Mouse (Mus musculus) stomach, embryonic 16.5 days (tissue): ENCODE data around the gene Shroom1. TPM values are rescaled to one million over a fixed set of nuclear protein-coding genes. Genes with fewer than 3 reads are reported as not detected.

Experiments
- ATAC-seq: fragments of 200-750 bp; cut with Nextera tagmentation; 2 replicates; pipeline ENCODE4 v1.8.0; 2017; ENCODE audit warnings: moderate number of reproducible peaks, moderate TSS enrichment; ENCODE audit not compliant: insufficient read depth, low FRiP score
- H3K27ac ChIP-seq: fragments of 300-500 bp; sonication (generic); 2 replicates; pipeline ENCODE4 v1.5.1; 2014; ENCODE audit warnings: low read length
- H3K27me3 ChIP-seq: fragments of 300-500 bp; sonication (generic); 2 replicates; pipeline ENCODE4 v1.6.1; 2014; ENCODE audit warnings: low read length, control low read depth, mixed read lengths; ENCODE audit not compliant: control insufficient read depth, insufficient read depth
- H3K36me3 ChIP-seq: fragments of 300-500 bp; sonication (generic); 2 replicates; pipeline ENCODE4 v1.6.1; 2014; ENCODE audit warnings: low read length; ENCODE audit not compliant: control insufficient read depth, insufficient read depth
- H3K4me1 ChIP-seq: fragments of 300-500 bp; sonication (generic); 2 replicates; pipeline ENCODE4 v1.6.1; 2014; ENCODE audit warnings: low read length, control low read depth, mixed read lengths; ENCODE audit not compliant: control insufficient read depth, insufficient read depth
- H3K4me2 ChIP-seq: fragments of 300-500 bp; sonication (generic); 2 replicates; pipeline ENCODE4 v1.6.1; 2014; ENCODE audit warnings: low read depth, low read length, mixed read lengths
- H3K4me3 ChIP-seq: fragments of 300-500 bp; sonication (generic); replicated peaks from 2 replicates; pipeline ENCODE4 v1.5.1; 2014; ENCODE audit warnings: mild to moderate bottlenecking, low read length
- H3K9ac ChIP-seq: fragments of 300-500 bp; sonication (generic); 2 replicates; pipeline ENCODE4 v1.6.1; 2014; ENCODE audit warnings: low read length
- H3K9me3 ChIP-seq: fragments of 300-500 bp; sonication (generic); replicated peaks from 2 replicates; pipeline ENCODE4 v1.6.1; 2016; ENCODE audit warnings: low read length, control low read depth; ENCODE audit not compliant: control insufficient read depth
- WGBS: fragments of 180-500 bp; shearing (Covaris S2); extraction: QIAGEN DNeasy Blood & Tissue Kit; methylation state at CpG from one replicate; pipeline ENCODE4 v1.1.7; 2014; 5-methylcytosine and 5-hydroxymethylcytosine counted together
- polyA plus RNA-seq: library from polyadenylated mRNA; unstranded; fragments of >200 nt; fragmentation: Nextera tagmentation; extraction: Ambion mirVana; gene quantifications from 2 replicates; pipeline ENCODE4 v1.2.1, GENCODE M21; 2015

Gene Shroom1
- polyA plus RNA-seq, 1 experiment from 2014 or later: 1.8 TPM

DNA sequence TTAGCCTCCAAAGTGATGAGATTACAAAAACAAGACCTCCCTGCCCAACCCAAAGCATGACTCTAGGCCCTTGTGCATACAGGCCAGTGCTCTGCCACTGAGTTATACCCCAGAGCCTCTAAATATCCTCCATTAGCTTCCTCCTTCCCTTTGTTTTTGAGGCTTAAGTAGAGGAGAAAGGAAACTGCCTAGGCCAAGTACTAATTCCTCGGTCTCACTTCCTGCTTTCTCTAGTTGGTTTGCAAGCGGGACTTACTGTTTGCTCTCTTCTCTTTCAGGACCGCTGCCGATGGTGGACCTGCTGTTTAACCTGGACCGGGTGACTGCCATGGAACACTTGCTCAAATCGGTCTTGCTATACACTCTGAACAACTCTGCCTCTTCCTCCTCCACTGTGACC lies 20.7 kb upstream of the Shroom1 start:
- Histone ChIP-seq H3K9ac (no peak overlapping the region), H3K9me3 (no peaks in the 10 kb centered on the region), H3K4me3 (no peak overlapping the region), H3K27me3 (no peaks in the 10 kb centered on the region), H3K27ac (no peak overlapping the region), H3K4me2 (no peak overlapping the region), H3K4me1 (0 out of 2 replicates have a peak, but pooled peaks cover 4% of the 10 kb centered on the region), H3K36me3 (no peaks in the 10 kb centered on the region)
- WGBS: 76% methylated on average over 6 of the region's 6 CpGs
- ATAC-seq: no peak

DNA sequence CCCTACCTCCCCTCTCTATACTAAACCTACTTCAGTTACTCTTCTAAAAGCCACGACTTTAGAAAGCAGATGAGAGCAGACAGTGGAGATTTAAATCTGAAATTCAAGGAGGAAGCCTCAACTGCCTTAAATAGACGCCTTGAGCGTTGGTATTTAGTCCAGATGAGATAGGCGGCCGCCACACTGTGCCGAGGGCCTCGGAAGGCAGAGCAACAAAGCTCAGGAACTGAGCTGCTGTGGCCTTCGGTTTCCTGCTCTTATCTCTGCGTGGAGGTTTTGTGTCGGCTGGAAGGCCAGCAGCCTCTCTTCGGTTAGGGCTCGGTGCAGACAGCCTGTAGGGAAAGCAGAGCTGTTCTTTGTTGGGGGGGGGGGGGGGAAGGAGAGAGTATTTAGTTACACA lies 15.1 kb upstream of the Shroom1 start:
- 21% methylated on average over 12 of the region's 12 CpGs for WGBS
- Histone ChIP-seq H3K9ac (no peak overlapping the region), H3K36me3 (no peaks in the 10 kb centered on the region), H3K27ac (no peak overlapping the region), H3K4me1 (no peaks in the 10 kb centered on the region), H3K9me3 (no peaks in the 10 kb centered on the region), H3K4me2 (no peak overlapping the region), H3K27me3 (no peaks in the 10 kb centered on the region), H3K4me3 (no peak overlapping the region)
- ATAC-seq: no peak

- Histone ChIP-seq H3K27me3 (no peaks in the 10 kb centered on the region), H3K9ac (no peak overlapping the region), H3K36me3 (no peaks in the 10 kb centered on the region), H3K4me2 (no peak overlapping the region), H3K9me3 (no peaks in the 10 kb centered on the region), H3K27ac (no peak overlapping the region), H3K4me1 (no peaks in the 10 kb centered on the region), H3K4me3 (no peak overlapping the region)
- no peak for ATAC-seq
- WGBS: 35% methylated on average over 6 of the region's 6 CpGs
Observed at GRCm38 (mm10) chr11:53443861-53444260, 13.1 kb upstream of the Shroom1 start.

- Histone ChIP-seq H3K36me3 (no peaks in the 10 kb centered on the region), H3K4me1 (no peaks in the 10 kb centered on the region), H3K4me2 (no peak overlapping the region), H3K4me3 (no peak overlapping the region), H3K9ac (no peak overlapping the region), H3K27ac (no peak overlapping the region), H3K9me3 (no peaks in the 10 kb centered on the region), H3K27me3 (no peaks in the 10 kb centered on the region)
- 56% methylated on average over 13 of the region's 13 CpGs for WGBS
- ATAC-seq: no peak
Observed at GRCm38 (mm10) chr11:53445562-53445961, 11.4 kb upstream of the Shroom1 start.

GRCm38 (mm10) chr11:53446183-53446582 lies 10.8 kb upstream of the Shroom1 start:
- Histone ChIP-seq H3K9ac (no peak overlapping the region), H3K4me2 (no peak overlapping the region), H3K36me3 (no peaks in the 10 kb centered on the region), H3K27ac (no peak overlapping the region), H3K4me1 (0 out of 2 replicates have a peak, but pooled peaks cover 2% of the 10 kb centered on the region), H3K4me3 (no peak overlapping the region), H3K27me3 (no peaks in the 10 kb centered on the region), H3K9me3 (no peaks in the 10 kb centered on the region)
- 0 out of 2 replicates have a peak, but pooled peaks have one; percentile 15 for ATAC-seq
- 62% methylated on average over 13 of the region's 13 CpGs for WGBS

GRCm38 (mm10) chr11:53447996-53448395 lies 9.0 kb upstream of the Shroom1 start:
- no peak overlapping the region for H3K27ac ChIP-seq
- no peak overlapping the region for H3K4me2 ChIP-seq
- H3K36me3 ChIP-seq: no peaks in the 10 kb centered on the region
- no peaks in the 10 kb centered on the region for H3K27me3 ChIP-seq
- ATAC-seq: no peak
- H3K9ac ChIP-seq: no peak overlapping the region
- H3K9me3 ChIP-seq: no peaks in the 10 kb centered on the region
- H3K4me1 ChIP-seq: 0 out of 2 replicates have a peak, but pooled peaks cover 2% of the 10 kb centered on the region
- WGBS: 83% methylated on average over 8 of the region's 8 CpGs
- H3K4me3 ChIP-seq: no peak overlapping the region

DNA sequence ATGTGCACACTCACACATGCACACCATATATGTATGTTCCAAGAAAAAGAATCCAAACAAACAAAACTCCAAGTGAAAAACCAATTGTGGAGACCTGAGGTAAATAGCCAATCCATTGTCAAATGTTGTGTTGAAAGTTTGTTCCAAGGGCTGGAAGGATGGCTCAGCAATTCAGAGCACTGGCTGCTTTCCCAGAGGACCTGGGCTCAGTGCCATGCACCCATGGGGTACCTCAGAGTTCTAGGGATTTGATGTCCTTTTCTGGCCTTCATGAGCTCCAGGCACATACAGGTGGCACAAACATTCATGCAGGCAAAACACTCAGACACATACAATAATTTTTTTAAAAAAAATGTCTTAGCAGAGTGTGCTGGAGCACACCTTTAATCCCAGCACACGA lies 8.5 kb upstream of the Shroom1 start:
- no peak for ATAC-seq
- no peaks in the 10 kb centered on the region for H3K27me3 ChIP-seq
- H3K9ac ChIP-seq: no peak overlapping the region
- 63% methylated on average over 1 of the region's 1 CpGs for WGBS
- no peaks in the 10 kb centered on the region for H3K9me3 ChIP-seq
- H3K4me3 ChIP-seq: no peak overlapping the region
- H3K4me2 ChIP-seq: no peak overlapping the region
- no peak overlapping the region for H3K27ac ChIP-seq
- 0 out of 2 replicates have a peak, but pooled peaks cover 2% of the 10 kb centered on the region for H3K4me1 ChIP-seq
- H3K36me3 ChIP-seq: no peaks in the 10 kb centered on the region

DNA sequence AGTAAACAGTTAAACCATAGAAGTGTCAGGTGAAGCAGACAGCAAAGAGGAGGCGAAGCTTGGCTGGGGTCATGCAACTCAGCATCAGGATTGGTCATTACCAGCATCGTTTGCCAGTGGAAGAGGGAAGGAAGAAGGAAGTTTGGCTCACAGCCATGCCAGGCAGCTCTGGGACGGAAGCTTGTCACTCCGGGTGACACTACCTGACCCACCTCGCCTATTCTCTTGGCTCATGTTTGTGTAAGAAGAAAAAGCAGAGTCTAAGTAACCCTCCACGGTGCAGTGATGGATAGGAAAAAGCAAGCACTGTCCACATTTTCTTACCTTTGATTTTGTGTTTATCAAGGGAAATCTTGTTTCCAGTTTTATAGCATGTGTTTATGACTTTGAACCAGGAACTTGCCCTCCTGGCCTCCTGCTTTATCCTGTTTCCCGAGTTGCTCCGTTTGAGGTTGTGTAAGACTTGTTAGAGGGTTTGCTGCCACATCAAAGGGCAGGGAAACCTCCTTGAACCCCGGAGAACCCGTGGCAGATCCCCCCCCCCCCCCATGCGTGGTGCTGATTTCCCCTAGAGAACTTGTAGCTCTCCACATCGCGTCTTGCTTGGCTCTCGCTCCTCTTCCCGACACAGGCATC lies 6.8 kb upstream of the Shroom1 start:
- WGBS: 45% methylated on average over 15 of the region's 15 CpGs
- no peak overlapping the region for H3K9ac ChIP-seq
- H3K4me3 ChIP-seq: no peak overlapping the region
- ATAC-seq: no peak
- H3K4me2 ChIP-seq: no peak overlapping the region
- no peak overlapping the region for H3K27ac ChIP-seq
- H3K27me3 ChIP-seq: no peaks in the 10 kb centered on the region
- no peaks in the 10 kb centered on the region for H3K9me3 ChIP-seq
- H3K4me1 ChIP-seq: 0 out of 2 replicates have a peak, but pooled peaks cover 2% of the 10 kb centered on the region
- no peaks in the 10 kb centered on the region for H3K36me3 ChIP-seq

GRCm38 (mm10) chr11:53451361-53451760 lies 5.6 kb upstream of the Shroom1 start:
- H3K36me3 ChIP-seq: no peaks in the 10 kb centered on the region
- H3K27ac ChIP-seq: no peak overlapping the region
- ATAC-seq: no peak
- no peaks in the 10 kb centered on the region for H3K27me3 ChIP-seq
- WGBS: 51% methylated on average over 2 of the region's 2 CpGs
- H3K9me3 ChIP-seq: no peaks in the 10 kb centered on the region
- H3K4me2 ChIP-seq: no peak overlapping the region
- H3K4me1 ChIP-seq: 0 out of 2 replicates have a peak, but pooled peaks cover 2% of the 10 kb centered on the region
- no peak overlapping the region for H3K9ac ChIP-seq
- H3K4me3 ChIP-seq: no peak overlapping the region
